Mouse (Mus musculus): ENCODE results near the gene 4932415D10Rik. TPM values are rescaled to one million over a fixed set of nuclear protein-coding genes. Genes with fewer than 3 reads are reported as not detected.

The 4932415D10Rik gene
- not detected in 2 replicates for polyA plus RNA-seq (2014; fragmentation: Nextera tagmentation; extraction: Ambion mirVana)

DNA sequence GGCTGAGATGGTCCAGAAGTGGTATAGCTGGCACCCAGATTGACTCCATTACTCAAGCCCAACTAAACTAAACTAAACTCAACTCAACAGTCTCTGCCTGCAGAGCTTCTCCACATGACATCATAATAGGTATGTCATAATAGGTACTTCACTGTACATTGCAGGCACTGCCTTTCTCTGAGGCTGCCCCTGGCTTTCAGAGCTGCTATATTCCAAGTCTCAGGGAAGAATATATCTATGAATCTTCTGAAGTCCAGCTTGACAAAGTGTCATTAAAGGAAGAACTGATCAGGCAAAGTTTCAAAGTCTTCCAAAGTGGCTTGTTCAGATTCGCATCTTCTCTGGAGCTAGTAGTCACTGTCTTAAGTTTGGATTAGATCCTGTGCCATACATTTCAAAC is at the start of gene 4932415D10Rik:
Gene 4932415D10Rik (minus strand): TSS at position 101 of the 400 bp plus-strand sequence.
- ATAC-seq (no peak), DNase-seq (ENCODE audit: low spot score) (no peak)
- WGBS = 92% methylated on average over 1 of the region's 1 CpGs
- Histone ChIP-seq H3K4me2 (ENCODE audit: low read length) (no peak within 1 kb of the TSS), H3K4me3 (ENCODE audit: low read depth, low read length) (no peak within 1 kb of the TSS), H3K4me1 (ENCODE audit: control insufficient read depth, insufficient read depth, low read length) (no peaks in the 10 kb centered on the region), H3K27ac (ENCODE audit: low read depth, low read length) (no peak within 1 kb of the TSS), H3K9me3 (replicated peaks; ENCODE audit: control insufficient read depth, low read length) (no peaks in the 10 kb centered on the region), H3K27me3 (replicated peaks; ENCODE audit: control insufficient read depth, insufficient read depth, low read length) (no peaks in the 10 kb centered on the region), H3K9ac (ENCODE audit: low read length) (no peak within 1 kb of the TSS), H3K36me3 (ENCODE audit: control insufficient read depth, insufficient read depth, low read length) (no peaks in the 10 kb centered on the region)

DNA sequence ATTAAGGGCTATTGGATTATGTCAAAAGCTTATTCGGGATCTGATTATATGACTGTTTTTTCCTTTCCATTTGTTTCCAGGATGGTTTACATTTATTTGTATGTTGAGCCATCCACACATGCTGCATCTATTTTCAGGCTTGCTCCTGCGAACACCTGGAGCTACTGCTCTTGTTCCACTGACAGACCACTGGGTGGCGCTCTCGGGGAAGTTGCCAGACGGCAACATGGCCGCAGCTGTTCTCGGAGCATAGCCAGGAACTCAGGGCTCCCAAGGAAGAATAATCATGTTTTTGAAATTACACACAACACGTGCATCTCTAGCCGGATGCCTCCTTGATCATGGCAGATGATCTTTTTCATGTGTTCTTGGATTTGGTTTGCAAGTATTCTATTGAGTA is 45.5 kb upstream of the 4932415D10Rik start:
- Histone ChIP-seq H3K4me3 (ENCODE audit: low read depth, low read length) (no peak overlapping the region), H3K9me3 (replicated peaks; ENCODE audit: control insufficient read depth, low read length) (peaks cover 47% of the 10 kb centered on the region), H3K27me3 (replicated peaks; ENCODE audit: control insufficient read depth, insufficient read depth, low read length) (no peaks in the 10 kb centered on the region), H3K4me1 (ENCODE audit: control insufficient read depth, insufficient read depth, low read length) (no peaks in the 10 kb centered on the region), H3K4me2 (ENCODE audit: low read length) (no peak overlapping the region), H3K27ac (ENCODE audit: low read depth, low read length) (no peak overlapping the region), H3K36me3 (ENCODE audit: control insufficient read depth, insufficient read depth, low read length) (no peaks in the 10 kb centered on the region), H3K9ac (ENCODE audit: low read length) (no peak overlapping the region)
- 90% methylated on average over 9 of the region's 9 CpGs for WGBS
- ATAC-seq = no peak
- no peak for DNase-seq (ENCODE audit: low spot score)

DNA sequence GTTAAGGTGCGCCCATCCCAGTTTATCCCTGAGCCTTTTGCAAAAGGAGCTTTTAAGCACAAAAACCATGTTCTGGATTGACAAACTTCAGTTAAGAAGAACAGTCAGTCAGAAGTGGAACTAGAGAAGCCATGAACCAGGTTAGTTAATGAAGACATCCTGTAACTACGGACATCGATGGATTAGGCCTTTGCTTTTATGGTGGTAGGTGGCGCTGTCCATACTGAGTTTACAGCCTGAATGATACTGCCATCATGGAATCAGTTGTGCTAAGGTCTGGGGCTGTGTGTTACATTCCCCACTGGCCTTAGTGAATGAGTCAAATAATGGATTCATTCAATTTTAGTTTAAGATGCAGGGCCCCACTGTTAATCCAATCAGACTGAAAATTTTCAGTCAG is 39.0 kb upstream of the 4932415D10Rik start:
- 98% methylated on average over 4 of the region's 4 CpGs for WGBS
- Histone ChIP-seq H3K27ac (ENCODE audit: low read depth, low read length) (no peak overlapping the region), H3K27me3 (replicated peaks; ENCODE audit: control insufficient read depth, insufficient read depth, low read length) (no peaks in the 10 kb centered on the region), H3K9me3 (replicated peaks; ENCODE audit: control insufficient read depth, low read length) (peaks cover 21% of the 10 kb centered on the region), H3K4me1 (ENCODE audit: control insufficient read depth, insufficient read depth, low read length) (no peaks in the 10 kb centered on the region), H3K9ac (ENCODE audit: low read length) (no peak overlapping the region), H3K36me3 (ENCODE audit: control insufficient read depth, insufficient read depth, low read length) (no peaks in the 10 kb centered on the region), H3K4me3 (ENCODE audit: low read depth, low read length) (no peak overlapping the region), H3K4me2 (ENCODE audit: low read length) (no peak overlapping the region)
- no peak for DNase-seq (ENCODE audit: low spot score)
- ATAC-seq = no peak

GRCm38 (mm10) chr10:82354083-82355010 is 38.0 kb upstream of the 4932415D10Rik start, which contains the start of gene Gm4924:
Gene Gm4924, plus strand, starts transcription at chr10:82354255.
- Histone ChIP-seq H3K36me3 (ENCODE audit: control insufficient read depth, insufficient read depth, low read length) (no peaks in the 10 kb centered on the region), H3K4me1 (ENCODE audit: control insufficient read depth, insufficient read depth, low read length) (no peaks in the 10 kb centered on the region), H3K4me3 (ENCODE audit: low read depth, low read length) (peak within 1 kb of the TSS; percentile 60), H3K9ac (ENCODE audit: low read length) (peak within 1 kb of the TSS; percentile 85), H3K9me3 (replicated peaks; ENCODE audit: control insufficient read depth, low read length) (peaks cover 19% of the 10 kb centered on the region), H3K4me2 (ENCODE audit: low read length) (peak within 1 kb of the TSS; percentile 49), H3K27me3 (replicated peaks; ENCODE audit: control insufficient read depth, insufficient read depth, low read length) (no peaks in the 10 kb centered on the region), H3K27ac (ENCODE audit: low read depth, low read length) (peak within 1 kb of the TSS; percentile 98)
- DNase-seq (ENCODE audit: low spot score) (peak; percentile 97), ATAC-seq (peak; percentile 100)
- WGBS = 5% methylated on average over 34 of the region's 34 CpGs

GRCm38 (mm10) chr10:82329826-82330225 is 13.4 kb upstream of the 4932415D10Rik start:
- H3K4me2 ChIP-seq (ENCODE audit: low read length) = no peak overlapping the region
- no peak overlapping the region for H3K9ac ChIP-seq (ENCODE audit: low read length)
- no peak overlapping the region for H3K4me3 ChIP-seq (ENCODE audit: low read depth, low read length)
- ATAC-seq (no peak), DNase-seq (ENCODE audit: low spot score) (no peak)
- no peak overlapping the region for H3K27ac ChIP-seq (ENCODE audit: low read depth, low read length)
- H3K36me3 ChIP-seq (ENCODE audit: control insufficient read depth, insufficient read depth, low read length) = no peaks in the 10 kb centered on the region
- H3K27me3 ChIP-seq (replicated peaks; ENCODE audit: control insufficient read depth, insufficient read depth, low read length) = no peaks in the 10 kb centered on the region
- 0 out of 2 replicates have a peak, but pooled peaks cover 5% of the 10 kb centered on the region for H3K9me3 ChIP-seq (replicated peaks; ENCODE audit: control insufficient read depth, low read length)
- H3K4me1 ChIP-seq (ENCODE audit: control insufficient read depth, insufficient read depth, low read length) = no peaks in the 10 kb centered on the region
- WGBS = 91% methylated on average over 5 of the region's 5 CpGs

GRCm38 (mm10) chr10:82320134-82320533 is 3.8 kb upstream of the 4932415D10Rik start:
- ATAC-seq = no peak
- H3K9ac ChIP-seq (ENCODE audit: low read length) = no peak overlapping the region
- H3K27me3 ChIP-seq (replicated peaks; ENCODE audit: control insufficient read depth, insufficient read depth, low read length) = no peaks in the 10 kb centered on the region
- no peak overlapping the region for H3K4me2 ChIP-seq (ENCODE audit: low read length)
- no peak for DNase-seq (ENCODE audit: low spot score)
- H3K36me3 ChIP-seq (ENCODE audit: control insufficient read depth, insufficient read depth, low read length) = no peaks in the 10 kb centered on the region
- H3K4me1 ChIP-seq (ENCODE audit: control insufficient read depth, insufficient read depth, low read length) = no peaks in the 10 kb centered on the region
- no peak overlapping the region for H3K4me3 ChIP-seq (ENCODE audit: low read depth, low read length)
- WGBS = 65% methylated on average over 3 of the region's 3 CpGs
- H3K27ac ChIP-seq (ENCODE audit: low read depth, low read length) = no peak overlapping the region
- 0 out of 2 replicates have a peak, but pooled peaks cover 7% of the 10 kb centered on the region for H3K9me3 ChIP-seq (replicated peaks; ENCODE audit: control insufficient read depth, low read length)

DNA sequence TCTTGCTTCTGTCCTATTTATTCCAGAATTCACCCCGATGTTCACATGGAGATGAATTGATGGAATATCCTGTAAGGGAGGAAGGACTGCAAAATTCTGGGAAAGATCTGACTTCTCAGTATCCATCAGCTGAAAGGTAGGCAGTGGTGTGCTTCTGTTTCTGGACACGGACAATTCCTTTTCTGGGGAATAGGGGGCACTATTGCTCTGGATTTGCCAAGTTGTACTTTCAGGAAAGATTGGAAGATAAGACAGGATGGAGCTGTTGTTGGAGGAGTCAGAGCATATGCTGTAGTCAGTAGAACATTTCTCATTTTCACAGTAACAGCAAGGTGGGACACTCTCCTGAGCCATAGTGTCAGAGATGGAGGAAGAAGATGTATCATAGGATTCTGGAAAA is 19.9 kb downstream of the 4932415D10Rik start:
- ATAC-seq = no peak
- Histone ChIP-seq H3K9me3 (replicated peaks; ENCODE audit: control insufficient read depth, low read length) (no peaks in the 10 kb centered on the region; the same call in 1 of the 2 replicates), H3K4me3 (ENCODE audit: low read depth, low read length) (no peak overlapping the region), H3K4me1 (ENCODE audit: control insufficient read depth, insufficient read depth, low read length) (no peaks in the 10 kb centered on the region), H3K9ac (ENCODE audit: low read length) (no peak overlapping the region), H3K27ac (ENCODE audit: low read depth, low read length) (no peak overlapping the region), H3K36me3 (ENCODE audit: control insufficient read depth, insufficient read depth, low read length) (no peaks in the 10 kb centered on the region), H3K27me3 (replicated peaks; ENCODE audit: control insufficient read depth, insufficient read depth, low read length) (no peaks in the 10 kb centered on the region), H3K4me2 (ENCODE audit: low read length) (no peak overlapping the region)
- WGBS = 64% methylated on average over 2 of the region's 2 CpGs
- DNase-seq (ENCODE audit: low spot score) = no peak

DNA sequence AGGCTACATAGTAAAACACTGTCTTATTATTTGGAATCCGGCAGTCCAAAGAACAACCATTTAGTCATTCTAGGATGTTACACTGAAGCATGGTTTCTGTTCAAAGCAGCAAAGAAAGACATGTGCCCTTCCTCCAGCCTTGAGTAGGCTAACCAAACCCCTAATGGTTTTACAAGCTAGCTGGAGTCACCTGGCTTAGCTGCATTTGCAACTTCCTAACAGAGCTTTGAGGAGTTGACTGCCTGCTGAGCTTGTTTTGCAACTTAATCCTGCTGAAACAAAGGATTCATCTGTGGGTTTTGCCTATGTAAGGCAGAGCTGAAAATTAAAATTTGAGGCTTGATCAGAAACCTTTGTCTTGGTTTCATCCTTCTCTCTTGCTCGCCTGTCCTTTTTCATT is 59.1 kb downstream of the 4932415D10Rik start:
- ATAC-seq (no peak), DNase-seq (ENCODE audit: low spot score) (no peak)
- H3K4me3 ChIP-seq (ENCODE audit: low read depth, low read length) = no peak overlapping the region
- no peak overlapping the region for H3K27ac ChIP-seq (ENCODE audit: low read depth, low read length)
- H3K4me1 ChIP-seq (ENCODE audit: control insufficient read depth, insufficient read depth, low read length) = no peaks in the 10 kb centered on the region
- no peaks in the 10 kb centered on the region for H3K27me3 ChIP-seq (replicated peaks; ENCODE audit: control insufficient read depth, insufficient read depth, low read length)
- H3K36me3 ChIP-seq (ENCODE audit: control insufficient read depth, insufficient read depth, low read length) = no peaks in the 10 kb centered on the region
- H3K4me2 ChIP-seq (ENCODE audit: low read length) = no peak overlapping the region
- WGBS = 85% methylated on average over 2 of the region's 2 CpGs
- no peak overlapping the region for H3K9ac ChIP-seq (ENCODE audit: low read length)
- peaks cover 3% of the 10 kb centered on the region; the same call in 1 of the 2 replicates for H3K9me3 ChIP-seq (replicated peaks; ENCODE audit: control insufficient read depth, low read length)

DNA sequence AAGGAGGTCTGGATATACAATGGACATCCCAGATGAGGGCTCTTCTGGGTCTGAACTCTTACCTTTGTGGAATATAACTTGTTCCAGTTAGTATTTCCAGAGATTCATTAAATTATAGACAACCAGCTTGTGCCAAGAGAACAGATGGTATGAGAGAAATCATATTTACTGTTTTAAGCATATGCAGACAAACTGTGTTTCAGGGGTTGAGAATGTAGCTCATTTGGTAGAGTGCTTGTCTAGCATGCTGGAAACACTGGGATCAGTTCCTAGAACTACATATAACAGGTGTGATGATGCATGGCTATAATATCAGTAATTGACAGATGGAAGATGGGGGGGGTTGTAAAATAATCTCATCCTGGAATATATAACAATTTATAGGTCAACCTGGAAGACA is 71.4 kb downstream of the 4932415D10Rik start:
- H3K4me1 ChIP-seq (ENCODE audit: control insufficient read depth, insufficient read depth, low read length) = no peaks in the 10 kb centered on the region

More for the DNA sequence above, 71.4 kb downstream of the 4932415D10Rik start:
- Histone ChIP-seq H3K27me3 (replicated peaks; ENCODE audit: control insufficient read depth, insufficient read depth, low read length) (no peaks in the 10 kb centered on the region), H3K36me3 (ENCODE audit: control insufficient read depth, insufficient read depth, low read length) (no peaks in the 10 kb centered on the region), H3K27ac (ENCODE audit: low read depth, low read length) (no peak overlapping the region), H3K9ac (ENCODE audit: low read length) (no peak overlapping the region), H3K9me3 (replicated peaks; ENCODE audit: control insufficient read depth, low read length) (no peaks in the 10 kb centered on the region), H3K4me2 (ENCODE audit: low read length) (no peak overlapping the region), H3K4me3 (ENCODE audit: low read depth, low read length) (no peak overlapping the region)
- DNase-seq (ENCODE audit: low spot score) = peak; percentile 54
- no peak for ATAC-seq
